Mouse (Mus musculus) embryo, embryonic 10 days (tissue): ENCODE data around the gene H2afy.
"Not testable (repeated sequence)": the region's sequence is repeated elsewhere in the genome, so short reads cannot be mapped to it uniquely, and the experiment has no call there.

Experiments used
- DNase-seq: peaks from one replicate; pipeline ENCODE4 v3.0.0-alpha.2; 2015; ENCODE audit warnings: low spot score

Gene H2afy

DNA sequence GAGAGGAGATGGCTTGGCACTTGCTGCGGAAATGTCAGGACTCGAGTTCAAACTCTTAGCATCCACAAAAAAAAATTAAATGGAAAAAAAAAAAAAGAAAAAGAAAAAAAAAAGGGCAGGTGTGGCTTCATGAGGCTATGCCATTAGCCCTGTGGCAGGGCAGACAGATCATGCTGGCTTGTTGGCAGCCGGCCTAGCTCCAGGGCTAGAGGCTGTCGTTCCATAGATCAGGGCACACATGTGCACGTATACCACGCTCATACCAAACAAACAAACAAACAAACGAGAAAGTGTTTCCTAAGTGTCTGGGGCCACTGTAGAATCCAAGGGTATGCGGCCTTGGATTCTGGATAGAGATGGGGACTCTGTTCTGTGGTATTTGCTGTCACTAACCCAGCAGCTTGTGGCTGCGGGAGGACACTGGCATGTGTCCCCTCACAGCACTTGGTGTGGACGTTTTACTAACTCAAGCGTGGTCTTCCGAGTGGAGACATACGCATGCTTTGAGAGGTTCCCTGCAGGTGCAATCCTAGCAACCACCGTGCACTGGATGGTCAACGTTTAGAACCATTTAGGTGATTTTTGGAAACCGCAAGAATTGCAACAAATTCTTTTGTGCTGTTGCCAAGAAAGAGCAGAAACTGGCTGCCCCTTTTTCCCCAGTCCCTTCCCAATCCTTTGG is 64.4 kb downstream of the H2afy start:
- DNase-seq = no peak

DNA sequence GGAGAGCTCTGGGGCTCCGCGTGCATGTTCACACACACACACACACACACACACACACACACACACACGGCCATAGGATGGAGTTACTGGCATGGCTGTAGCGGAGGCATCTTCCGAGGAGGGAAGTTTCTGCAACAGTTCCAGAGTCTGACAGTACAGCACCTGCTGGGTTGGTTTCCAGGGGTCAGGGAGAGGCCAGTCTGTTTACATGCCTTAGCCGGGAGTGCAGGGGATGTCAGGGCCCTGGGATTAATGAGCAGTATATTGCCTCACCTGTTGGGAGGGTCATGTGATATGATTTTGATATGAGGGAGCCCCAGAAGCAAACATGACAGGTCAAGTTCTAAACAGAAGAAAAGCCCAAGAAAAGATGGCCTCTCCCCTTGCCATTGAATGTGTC is 66.5 kb downstream of the H2afy start:
- no peak for DNase-seq

DNA sequence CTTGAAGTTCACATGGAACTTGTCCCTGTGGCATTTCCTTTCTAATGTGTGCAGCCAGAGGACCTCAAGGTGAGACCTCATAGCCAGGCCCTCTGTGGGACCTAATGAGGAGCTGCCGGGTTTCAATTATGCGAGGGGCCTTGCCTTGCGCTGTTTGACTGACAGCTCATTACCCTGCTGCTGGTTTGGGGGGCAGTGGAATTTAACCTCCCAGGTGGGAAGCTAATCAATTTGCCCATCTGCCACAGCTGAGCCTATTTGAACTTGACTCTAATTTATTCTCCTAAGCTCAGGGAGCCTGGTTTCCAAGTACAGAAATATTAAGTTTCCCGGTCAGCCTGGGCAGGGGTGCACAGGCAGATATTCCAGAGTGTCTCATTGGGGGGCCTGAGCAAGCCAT is 67.6 kb downstream of the H2afy start:
- DNase-seq = no peak

GRCm38 (mm10) chr13:56066904-56067303 is 69.3 kb downstream of the H2afy start:
- DNase-seq = no peak

- DNase-seq = no peak
These were observed 70.0 kb downstream of the H2afy start for GRCm38 (mm10) chr13:56066152-56066551.

DNA sequence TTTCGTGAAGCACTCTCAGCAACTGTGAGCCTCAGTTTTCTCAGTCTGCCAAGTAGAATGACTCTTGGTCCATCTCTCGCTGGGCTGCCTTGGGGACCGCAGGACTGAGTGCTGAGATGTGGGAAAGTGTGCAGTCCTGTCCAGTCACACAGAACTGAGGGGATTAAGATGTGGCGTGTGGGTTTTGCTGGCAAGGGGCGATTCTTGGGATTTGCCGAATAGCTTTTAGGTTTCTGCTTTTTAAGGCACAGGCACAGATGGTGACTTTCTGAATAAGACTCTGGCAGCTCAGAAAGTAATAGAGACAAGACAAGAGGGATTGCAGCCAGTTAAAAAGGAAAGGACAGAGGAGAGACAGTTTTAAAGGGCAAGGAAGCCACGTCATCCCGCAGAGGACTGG is 78.4 kb downstream of the H2afy start:
- no peak for DNase-seq

- DNase-seq = no peak
These were observed 80.4 kb downstream of the H2afy start for GRCm38 (mm10) chr13:56055720-56056119.

GRCm38 (mm10) chr13:56054089-56054488 is 82.1 kb downstream of the H2afy start:
- DNase-seq = no peak

GRCm38 (mm10) chr13:56052781-56053180 is 83.4 kb downstream of the H2afy start:
- DNase-seq = peak; percentile 84

DNA sequence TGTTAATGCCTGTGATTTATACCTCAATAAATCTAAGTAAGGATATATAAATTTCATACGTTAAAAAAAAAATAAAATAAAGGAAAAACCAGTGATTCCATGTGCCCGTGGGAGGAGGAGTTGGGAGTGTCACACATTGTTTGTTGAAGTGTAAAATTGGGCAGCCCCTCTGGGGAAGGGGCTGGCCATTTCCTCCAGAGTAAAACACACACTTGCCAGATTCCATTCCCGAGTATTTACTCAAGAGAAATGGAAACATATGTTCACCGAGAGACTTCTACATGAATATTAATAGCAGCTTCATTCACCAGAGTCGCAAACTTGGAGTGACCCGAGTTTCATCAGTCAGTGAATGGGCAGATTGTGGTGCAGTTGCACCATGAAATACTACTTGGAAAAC is 85.9 kb downstream of the H2afy start:
- no peak for DNase-seq

DNA sequence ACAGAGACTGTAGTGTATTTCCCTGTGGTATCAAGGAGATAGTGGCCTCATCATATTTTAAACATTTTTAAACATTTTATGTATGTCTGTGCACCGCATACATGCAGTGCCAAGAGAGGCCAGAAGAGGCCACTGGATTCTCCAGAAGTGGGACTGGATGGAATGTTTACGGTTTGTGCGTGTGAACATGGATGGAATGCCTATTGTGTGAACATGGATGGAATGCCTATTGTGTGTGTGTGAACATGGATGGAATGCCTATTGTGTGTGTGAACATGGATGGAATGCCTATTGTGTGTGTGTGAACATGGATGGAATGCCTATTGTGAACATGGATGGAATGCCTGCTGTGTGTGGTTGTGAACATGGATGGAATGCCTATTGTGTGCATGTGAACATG is 93.9 kb downstream of the H2afy start:
- DNase-seq = no peak

- DNase-seq = no peak
These were observed 95.5 kb downstream of the H2afy start for GRCm38 (mm10) chr13:56040621-56041020.

- DNase-seq = no peak
These were observed 96.4 kb downstream of the H2afy start for GRCm38 (mm10) chr13:56039610-56040371.

GRCm38 (mm10) chr13:56029006-56029405 is 107.2 kb downstream of the H2afy start:
- DNase-seq = no peak

DNA sequence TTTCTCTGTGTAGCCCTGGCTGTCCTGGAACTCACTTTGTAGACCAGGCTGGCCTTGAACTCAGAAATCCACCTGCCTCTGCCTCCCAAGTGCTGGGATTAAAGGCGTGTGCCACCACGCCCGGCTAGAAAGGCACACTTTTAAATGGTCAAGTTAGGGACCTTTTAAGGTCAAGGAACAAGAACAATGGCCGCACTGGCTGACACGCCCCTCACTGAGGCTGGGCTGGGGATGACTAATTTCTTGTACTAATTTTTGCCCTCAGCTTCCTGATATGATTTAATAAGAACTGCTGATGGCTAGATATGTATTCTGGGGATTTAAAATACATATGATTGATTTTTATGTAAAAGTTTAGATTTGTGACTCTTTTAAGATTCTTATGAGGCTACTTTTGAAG is 108.2 kb downstream of the H2afy start:
- DNase-seq = not testable (repeated sequence)

DNA sequence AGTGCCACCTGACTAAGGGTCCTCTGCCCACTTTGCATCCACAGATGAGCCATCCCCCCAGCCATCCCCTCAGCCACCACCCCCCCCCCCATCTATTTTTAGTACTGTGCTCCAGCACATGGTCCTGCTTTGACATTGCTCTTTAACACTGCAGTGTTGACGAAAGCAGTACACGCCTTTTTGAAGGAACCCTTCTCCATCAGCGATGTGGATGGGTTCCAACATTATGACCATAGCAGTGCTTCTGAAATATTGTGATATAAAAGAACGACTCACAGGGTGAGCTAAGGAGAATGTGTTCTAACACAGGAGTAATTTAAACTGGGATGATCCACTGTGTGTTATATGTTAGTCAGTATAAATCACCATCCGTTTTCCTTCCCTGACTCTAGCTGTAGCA is 109.5 kb downstream of the H2afy start:
- no peak for DNase-seq

- no peak for DNase-seq
These were observed 110.1 kb downstream of the H2afy start for GRCm38 (mm10) chr13:56026026-56026425.

- DNase-seq = peak; percentile 17
These were observed 111.1 kb downstream of the H2afy start for GRCm38 (mm10) chr13:56025027-56025410.

GRCm38 (mm10) chr13:56024410-56025026 is 111.6 kb downstream of the H2afy start:
- no peak for DNase-seq
